Mouse (Mus musculus): ENCODE results near the gene Rgs3. TPM values are rescaled to one million over a fixed set of nuclear protein-coding genes. Genes with fewer than 3 reads are reported as not detected.
A peak's percentile ranks its signal among the peaks of the same experiment; 100 is the strongest.

Gene Rgs3
- polyA plus RNA-seq, 1 experiment from 2014 or later, result 31.3 TPM

- 38% methylated on average over 8 of the region's 8 CpGs for WGBS
- DNase-seq (ENCODE audit: low spot score) (no peak), ATAC-seq (ENCODE audit: low FRiP score) (peak; percentile 41; the same call in 1 of the 2 replicates)
- no peaks in the 10 kb centered on the region for H3K9me3 ChIP-seq (ENCODE audit: control insufficient read depth, low read length)
- no peak overlapping the region for H3K4me3 ChIP-seq (ENCODE audit: low read depth, low read length)
- H3K4me2 ChIP-seq (replicated peaks; ENCODE audit: low read depth, low read length), result no peak overlapping the region
- H3K36me3 ChIP-seq (ENCODE audit: control insufficient read depth, insufficient read depth, low read length), result no peaks in the 10 kb centered on the region
- H3K9ac ChIP-seq (ENCODE audit: low read depth, low read length), result no peak overlapping the region
- H3K4me1 ChIP-seq (replicated peaks; ENCODE audit: control insufficient read depth, insufficient read depth, low read length), result no peaks in the 10 kb centered on the region
- no peak overlapping the region for H3K27ac ChIP-seq (ENCODE audit: low read depth, low read length)
- H3K27me3 ChIP-seq (ENCODE audit: control insufficient read depth, insufficient read depth, low read length), result peaks cover 3% of the 10 kb centered on the region; the same call in 1 of the 2 replicates
These were observed 83.8 kb downstream of the Rgs3 start for GRCm38 (mm10) chr4:62643401-62643800.

- ATAC-seq (ENCODE audit: low FRiP score) (no peak), DNase-seq (ENCODE audit: low spot score) (no peak)
- H3K9me3 ChIP-seq (ENCODE audit: control insufficient read depth, low read length), result no peaks in the 10 kb centered on the region
- no peaks in the 10 kb centered on the region for H3K4me1 ChIP-seq (replicated peaks; ENCODE audit: control insufficient read depth, insufficient read depth, low read length)
- whole genome bisulfite sequencing, result 69% methylated on average over 11 of the region's 11 CpGs
- no peak overlapping the region for H3K4me2 ChIP-seq (replicated peaks; ENCODE audit: low read depth, low read length)
- no peak overlapping the region for H3K4me3 ChIP-seq (ENCODE audit: low read depth, low read length)
- H3K9ac ChIP-seq (ENCODE audit: low read depth, low read length), result no peak overlapping the region
- H3K27me3 ChIP-seq (ENCODE audit: control insufficient read depth, insufficient read depth, low read length), result peaks cover 3% of the 10 kb centered on the region; the same call in 1 of the 2 replicates
- H3K27ac ChIP-seq (ENCODE audit: low read depth, low read length), result no peak overlapping the region
- no peaks in the 10 kb centered on the region for H3K36me3 ChIP-seq (ENCODE audit: control insufficient read depth, insufficient read depth, low read length)
These were observed 84.6 kb downstream of the Rgs3 start for GRCm38 (mm10) chr4:62644031-62644793.

GRCm38 (mm10) chr4:62646556-62647248 is 87.1 kb downstream of the Rgs3 start:
- H3K4me2 ChIP-seq (replicated peaks; ENCODE audit: low read depth, low read length), result no peak overlapping the region
- DNase-seq (ENCODE audit: low spot score) (no peak), ATAC-seq (ENCODE audit: low FRiP score) (no peak)
- H3K27me3 ChIP-seq (ENCODE audit: control insufficient read depth, insufficient read depth, low read length), result no peaks in the 10 kb centered on the region; the same call in 1 of the 2 replicates
- H3K36me3 ChIP-seq (ENCODE audit: control insufficient read depth, insufficient read depth, low read length), result no peaks in the 10 kb centered on the region
- H3K4me1 ChIP-seq (replicated peaks; ENCODE audit: control insufficient read depth, insufficient read depth, low read length), result no peaks in the 10 kb centered on the region
- no peak overlapping the region for H3K4me3 ChIP-seq (ENCODE audit: low read depth, low read length)
- no peak overlapping the region for H3K27ac ChIP-seq (ENCODE audit: low read depth, low read length)
- WGBS, result 76% methylated on average over 9 of the region's 9 CpGs
- H3K9ac ChIP-seq (ENCODE audit: low read depth, low read length), result no peak overlapping the region
- H3K9me3 ChIP-seq (ENCODE audit: control insufficient read depth, low read length), result no peaks in the 10 kb centered on the region

GRCm38 (mm10) chr4:62648848-62649247 is 89.2 kb downstream of the Rgs3 start:
- Histone ChIP-seq H3K36me3 (ENCODE audit: control insufficient read depth, insufficient read depth, low read length) (no peaks in the 10 kb centered on the region), H3K9ac (ENCODE audit: low read depth, low read length) (no peak overlapping the region), H3K27ac (ENCODE audit: low read depth, low read length) (no peak overlapping the region), H3K27me3 (ENCODE audit: control insufficient read depth, insufficient read depth, low read length) (no peaks in the 10 kb centered on the region; the same call in 1 of the 2 replicates), H3K4me3 (ENCODE audit: low read depth, low read length) (no peak overlapping the region), H3K4me1 (replicated peaks; ENCODE audit: control insufficient read depth, insufficient read depth, low read length) (no peaks in the 10 kb centered on the region), H3K4me2 (replicated peaks; ENCODE audit: low read depth, low read length) (no peak overlapping the region), H3K9me3 (ENCODE audit: control insufficient read depth, low read length) (no peaks in the 10 kb centered on the region)
- ATAC-seq (ENCODE audit: low FRiP score) (no peak), DNase-seq (ENCODE audit: low spot score) (no peak)
- WGBS, result 88% methylated on average over 3 of the region's 3 CpGs

- no peak overlapping the region for H3K27ac ChIP-seq (ENCODE audit: low read depth, low read length)
- no peaks in the 10 kb centered on the region for H3K36me3 ChIP-seq (ENCODE audit: control insufficient read depth, insufficient read depth, low read length)
- no peak overlapping the region for H3K4me3 ChIP-seq (ENCODE audit: low read depth, low read length)
- H3K4me2 ChIP-seq (replicated peaks; ENCODE audit: low read depth, low read length), result no peak overlapping the region
- no peaks in the 10 kb centered on the region for H3K9me3 ChIP-seq (ENCODE audit: control insufficient read depth, low read length)
- no peak for DNase-seq (ENCODE audit: low spot score)
- WGBS, result 73% methylated on average over 8 of the region's 8 CpGs
- H3K27me3 ChIP-seq (ENCODE audit: control insufficient read depth, insufficient read depth, low read length), result no peaks in the 10 kb centered on the region; the same call in 1 of the 2 replicates
- H3K4me1 ChIP-seq (replicated peaks; ENCODE audit: control insufficient read depth, insufficient read depth, low read length), result no peaks in the 10 kb centered on the region
- ATAC-seq (ENCODE audit: low FRiP score), result no peak; the same call in 1 of the 2 replicates
- no peak overlapping the region for H3K9ac ChIP-seq (ENCODE audit: low read depth, low read length)
These were observed 90.0 kb downstream of the Rgs3 start for GRCm38 (mm10) chr4:62649536-62650230.

- Histone ChIP-seq H3K4me3 (ENCODE audit: low read depth, low read length) (no peak overlapping the region), H3K27ac (ENCODE audit: low read depth, low read length) (no peak overlapping the region), H3K4me2 (replicated peaks; ENCODE audit: low read depth, low read length) (no peak overlapping the region), H3K4me1 (replicated peaks; ENCODE audit: control insufficient read depth, insufficient read depth, low read length) (no peaks in the 10 kb centered on the region), H3K27me3 (ENCODE audit: control insufficient read depth, insufficient read depth, low read length) (no peaks in the 10 kb centered on the region; the same call in 1 of the 2 replicates), H3K9me3 (ENCODE audit: control insufficient read depth, low read length) (no peaks in the 10 kb centered on the region), H3K36me3 (ENCODE audit: control insufficient read depth, insufficient read depth, low read length) (no peaks in the 10 kb centered on the region), H3K9ac (ENCODE audit: low read depth, low read length) (no peak overlapping the region)
- WGBS, result 68% methylated on average over 7 of the region's 7 CpGs
- ATAC-seq (ENCODE audit: low FRiP score) (no peak), DNase-seq (ENCODE audit: low spot score) (no peak)
These were observed 91.6 kb downstream of the Rgs3 start for GRCm38 (mm10) chr4:62651179-62651760.

- DNase-seq (ENCODE audit: low spot score), result no peak
- H3K27ac ChIP-seq (ENCODE audit: low read depth, low read length), result no peak overlapping the region
- no peaks in the 10 kb centered on the region; the same call in 1 of the 2 replicates for H3K27me3 ChIP-seq (ENCODE audit: control insufficient read depth, insufficient read depth, low read length)
- no peak overlapping the region for H3K9ac ChIP-seq (ENCODE audit: low read depth, low read length)
- H3K4me1 ChIP-seq (replicated peaks; ENCODE audit: control insufficient read depth, insufficient read depth, low read length), result no peaks in the 10 kb centered on the region
- H3K9me3 ChIP-seq (ENCODE audit: control insufficient read depth, low read length), result no peaks in the 10 kb centered on the region
- H3K4me3 ChIP-seq (ENCODE audit: low read depth, low read length), result no peak overlapping the region
- no peak for ATAC-seq (ENCODE audit: low FRiP score)
- WGBS, result 69% methylated on average over 4 of the region's 4 CpGs
- H3K36me3 ChIP-seq (ENCODE audit: control insufficient read depth, insufficient read depth, low read length), result no peaks in the 10 kb centered on the region
- H3K4me2 ChIP-seq (replicated peaks; ENCODE audit: low read depth, low read length), result no peak overlapping the region
These were observed 92.6 kb downstream of the Rgs3 start for GRCm38 (mm10) chr4:62652215-62652614.

- no peaks in the 10 kb centered on the region for H3K27me3 ChIP-seq (ENCODE audit: control insufficient read depth, insufficient read depth, low read length)
- DNase-seq (ENCODE audit: low spot score) (no peak), ATAC-seq (ENCODE audit: low FRiP score) (no peak)
- no peaks in the 10 kb centered on the region for H3K9me3 ChIP-seq (ENCODE audit: control insufficient read depth, low read length)
- H3K27ac ChIP-seq (ENCODE audit: low read depth, low read length), result no peak overlapping the region
- H3K4me3 ChIP-seq (ENCODE audit: low read depth, low read length), result no peak overlapping the region
- H3K36me3 ChIP-seq (ENCODE audit: control insufficient read depth, insufficient read depth, low read length), result no peaks in the 10 kb centered on the region
- H3K9ac ChIP-seq (ENCODE audit: low read depth, low read length), result no peak overlapping the region
- H3K4me2 ChIP-seq (replicated peaks; ENCODE audit: low read depth, low read length), result no peak overlapping the region
- H3K4me1 ChIP-seq (replicated peaks; ENCODE audit: control insufficient read depth, insufficient read depth, low read length), result no peaks in the 10 kb centered on the region
- WGBS, result 86% methylated on average over 12 of the region's 12 CpGs
These were observed 93.5 kb downstream of the Rgs3 start for GRCm38 (mm10) chr4:62652921-62653757.
